ENCODE assay signal across 14 mouse cellular contexts in genomic region chr11:77903761-77904160, GRCm38 (mm10). TPM values are rescaled to one million over a fixed set of nuclear protein-coding genes. Genes with fewer than 3 reads are reported as not detected.
DNase-seq lines count a peak whose midpoint lies in the region; ATAC-seq lines count a peak whose summit lies in the region.
"Had no signal": no experiment of that assay in that cellular context is flagged by ENCODE, and none has a peak within 500 bp of the region (broad histone marks: within the 10 kb centered on the region; RNA-seq: fewer than 3 reads in every experiment).

No protein-coding gene starts in this region.

- 34% methylated on average over 3 of the region's 3 CpGs for WGBS in midbrain, embryonic 10.5 days
- WGBS in midbrain, embryonic 11.5 days: 41% methylated on average over 3 of the region's 3 CpGs
- WGBS in hindbrain, embryonic 12.5 days: 21% methylated on average over 3 of the region's 3 CpGs
- WGBS in neural tube, embryonic 15.5 days: 25% methylated on average over 3 of the region's 3 CpGs

- peak; percentile 46 for DNase-seq in embryo, embryonic 10 days (ENCODE audit: low spot score)
- DNase-seq in embryo, embryonic 9.5 days (ENCODE audit: extremely low spot score): no peak
- no peak for DNase-seq in midbrain, embryonic 10.5 days (ENCODE audit: low spot score)
- DNase-seq in midbrain, embryonic 11.5 days (ENCODE audit: low spot score, missing footprints): no peak
- no peak for DNase-seq in left cerebral cortex, adult 8-10 months (ENCODE audit: low spot score in 2 of 2)
- no peak for DNase-seq in gastrocnemius, postnatal 36 days
- DNase-seq: B cell, adult 2 months; gastrocnemius, postnatal 25 days; heart, postnatal 14 days had no signal

- H3K4me2 ChIP-seq in midbrain, embryonic 11.5 days: no peak overlapping the region
- no peak overlapping the region for H3K4me2 ChIP-seq in hindbrain, embryonic 12.5 days (replicated peaks)
- H3K4me2 ChIP-seq in neural tube, embryonic 15.5 days: no peak overlapping the region

- no peaks in the 10 kb centered on the region for H3K9me3 ChIP-seq in midbrain, embryonic 10.5 days (replicated peaks)
- no peaks in the 10 kb centered on the region for H3K9me3 ChIP-seq in midbrain, embryonic 11.5 days (ENCODE audit: control insufficient read depth, low read length)
- H3K9me3 ChIP-seq in hindbrain, embryonic 12.5 days (replicated peaks): no peaks in the 10 kb centered on the region
- no peaks in the 10 kb centered on the region for H3K9me3 ChIP-seq in neural tube, embryonic 15.5 days (replicated peaks)

- peaks cover 47% of the 10 kb centered on the region for H3K4me1 ChIP-seq in midbrain, embryonic 10.5 days
- H3K4me1 ChIP-seq in midbrain, embryonic 11.5 days (ENCODE audit: control insufficient read depth, insufficient read depth, low read length): peaks cover 25% of the 10 kb centered on the region
- H3K4me1 ChIP-seq in hindbrain, embryonic 12.5 days: peaks cover 42% of the 10 kb centered on the region
- H3K4me1 ChIP-seq in neural tube, embryonic 15.5 days: peaks cover 42% of the 10 kb centered on the region

- intact Hi-C loops in gastrocnemius, postnatal 36 days (cut with DNase I): no loop called here

- H3K9ac ChIP-seq in midbrain, embryonic 11.5 days (ENCODE audit: low read length): no peak overlapping the region
- 0 out of 2 replicates have a peak overlapping the region, but pooled peaks have one; percentile 8 for H3K9ac ChIP-seq in hindbrain, embryonic 12.5 days
- no peak overlapping the region for H3K9ac ChIP-seq in neural tube, embryonic 15.5 days (replicated peaks)
- H3K9ac ChIP-seq: liver, embryonic 14.5 days had no signal

- ATAC-seq in midbrain, embryonic 11.5 days (ENCODE audit: low FRiP score): no peak
- no peak for ATAC-seq in hindbrain, embryonic 12.5 days (ENCODE audit: low FRiP score)
- ATAC-seq in neural tube, embryonic 15.5 days (ENCODE audit: low FRiP score): no peak; the same call in 1 of the 2 replicates

- H3K36me3 ChIP-seq in midbrain, embryonic 10.5 days: no peaks in the 10 kb centered on the region
- H3K36me3 ChIP-seq in midbrain, embryonic 11.5 days (ENCODE audit: control insufficient read depth, insufficient read depth, low read length): no peaks in the 10 kb centered on the region
- no peaks in the 10 kb centered on the region for H3K36me3 ChIP-seq in hindbrain, embryonic 12.5 days
- no peaks in the 10 kb centered on the region for H3K36me3 ChIP-seq in neural tube, embryonic 15.5 days

- peak overlapping the region; percentile 57 for H3K27ac ChIP-seq in midbrain, embryonic 10.5 days (replicated peaks)
- H3K27ac ChIP-seq in midbrain, embryonic 11.5 days (ENCODE audit: low read depth, low read length): no peak overlapping the region
- H3K27ac ChIP-seq in hindbrain, embryonic 12.5 days: peak overlapping the region; percentile 12; the same call in 1 of the 2 replicates
- H3K27ac ChIP-seq in neural tube, embryonic 15.5 days (replicated peaks): peak overlapping the region; percentile 68
- H3K27ac ChIP-seq: liver, embryonic 14.5 days had no signal

- peaks cover 64% of the 10 kb centered on the region for H3K27me3 ChIP-seq in midbrain, embryonic 10.5 days (ENCODE audit: low read depth, poor library complexity, severe bottlenecking)
- H3K27me3 ChIP-seq in midbrain, embryonic 11.5 days (ENCODE audit: control insufficient read depth, insufficient read depth, low read length): no peaks in the 10 kb centered on the region; the same call in 1 of the 2 replicates
- H3K27me3 ChIP-seq in hindbrain, embryonic 12.5 days: peaks cover 36% of the 10 kb centered on the region
- H3K27me3 ChIP-seq in neural tube, embryonic 15.5 days (replicated peaks): 0 out of 2 replicates have a peak, but pooled peaks cover 4% of the 10 kb centered on the region

- no peak overlapping the region for H3K4me3 ChIP-seq in midbrain, embryonic 10.5 days
- H3K4me3 ChIP-seq in midbrain, embryonic 11.5 days (ENCODE audit: low read depth, low read length): no peak overlapping the region
- H3K4me3 ChIP-seq in hindbrain, embryonic 12.5 days: no peak overlapping the region
- H3K4me3 ChIP-seq in neural tube, embryonic 15.5 days (replicated peaks): no peak overlapping the region

RNA-seq across cellular contexts. Expression of gene Pipox, which starts 9.9 kb away (rescaled TPM):
- polyA plus RNA-seq in midbrain, embryonic 10.5 days (2016; fragmentation: Nextera tagmentation; extraction: Ambion mirVana): 9.0 and 16.5 TPM in 2 replicates
- polyA plus RNA-seq in midbrain, embryonic 11.5 days (2014; fragmentation: Nextera tagmentation; extraction: Ambion mirVana): 12.1 and 12.6 TPM in 2 replicates
- polyA plus RNA-seq in hindbrain, embryonic 12.5 days (2016; fragmentation: Nextera tagmentation; extraction: Ambion mirVana): 5.0 and 7.1 TPM in 2 replicates
- 5.4 and 5.5 TPM in 2 replicates for polyA plus RNA-seq in neural tube, embryonic 15.5 days (2015; fragmentation: Nextera tagmentation; extraction: Ambion mirVana)
- 1 to 10 TPM; 2.8 to 4.9 (median 2.9) TPM for total RNA-seq in left cerebral cortex, adult 8-10 months (2022)
- total RNA-seq in gastrocnemius, postnatal 36 days (2021): not detected
- total RNA-seq: megakaryocyte-erythroid progenitor cell, adult 5-6 weeks had no signal

RNA-seq across cellular contexts. Expression of gene Sez6, which starts 26.8 kb away (rescaled TPM):
- 3.5 and 7.1 TPM in 2 replicates for polyA plus RNA-seq in midbrain, embryonic 10.5 days (2016; fragmentation: Nextera tagmentation; extraction: Ambion mirVana)
- 7.2 and 8.6 TPM in 2 replicates for polyA plus RNA-seq in midbrain, embryonic 11.5 days (2014; fragmentation: Nextera tagmentation; extraction: Ambion mirVana)
- 47.3 and 48.7 TPM in 2 replicates for polyA plus RNA-seq in hindbrain, embryonic 12.5 days (2016; fragmentation: Nextera tagmentation; extraction: Ambion mirVana)
- 101 and 123 TPM in 2 replicates for polyA plus RNA-seq in neural tube, embryonic 15.5 days (2015; fragmentation: Nextera tagmentation; extraction: Ambion mirVana)
- total RNA-seq in left cerebral cortex, adult 8-10 months (2022): 100 to 1,000 TPM; 184 to 230 (median 207) TPM
- total RNA-seq in gastrocnemius, postnatal 36 days (2021): under 1 TPM in 1 of 2 experiments, not detected in 1; 0.10 TPM
- total RNA-seq: megakaryocyte-erythroid progenitor cell, adult 5-6 weeks had no signal
- polyA plus RNA-seq: spleen, adult 2 months had no signal
